Mouse (Mus musculus) liver, postnatal 0 days (tissue): ENCODE measurements around the gene Vsx1. TPM values are rescaled to one million over a fixed set of nuclear protein-coding genes. Genes with fewer than 3 reads are reported as not detected.

Experiments used
- ATAC-seq: fragments of 200-750 bp; cut with Nextera tagmentation; 2 replicates; pipeline ENCODE4 v1.8.0; 2017; ENCODE audit warnings: mild to moderate bottlenecking, moderate library complexity
- DNase-seq: peaks from one replicate; pipeline ENCODE4 v3.0.0-alpha.2; 2016
- H3K27ac ChIP-seq: fragments of 300-500 bp; sonication (generic); 2 replicates; pipeline ENCODE4 v1.5.1; 2014; ENCODE audit warnings: antibody characterized with exemption, moderate library complexity, mild to moderate bottlenecking, low read depth
- H3K27me3 ChIP-seq: fragments of 300-500 bp; sonication (generic); 2 replicates; pipeline ENCODE4 v1.6.1; 2014; ENCODE audit warnings: low read length, control low read depth, mixed read lengths; ENCODE audit not compliant: insufficient read depth
- H3K36me3 ChIP-seq: fragments of 300-500 bp; sonication (generic); replicated peaks from 2 replicates; pipeline ENCODE4 v1.6.1; 2014; ENCODE audit warnings: mild to moderate bottlenecking, control low read depth, low read length, moderate library complexity, mixed read lengths; ENCODE audit not compliant: insufficient read depth
- H3K4me1 ChIP-seq: fragments of 300-500 bp; sonication (generic); 2 replicates; pipeline ENCODE4 v1.6.1; 2014; ENCODE audit warnings: antibody characterized with exemption, mild to moderate bottlenecking, control low read depth; ENCODE audit not compliant: insufficient read depth
- H3K4me2 ChIP-seq: fragments of 300-500 bp; sonication (generic); 2 replicates; pipeline ENCODE4 v1.6.1; 2014; ENCODE audit warnings: low read depth, mild to moderate bottlenecking, low read length, moderate library complexity, mixed read lengths
- H3K4me3 ChIP-seq: fragments of 300-500 bp; sonication (generic); 2 replicates; pipeline ENCODE4 v1.5.1; 2014; ENCODE audit warnings: low read depth, low read length
- H3K9ac ChIP-seq: fragments of 300-500 bp; sonication (generic); replicated peaks from 2 replicates; pipeline ENCODE4 v1.6.1; 2014; ENCODE audit warnings: mild to moderate bottlenecking, moderate library complexity
- H3K9me3 ChIP-seq: fragments of 300-500 bp; sonication (generic); 2 replicates; pipeline ENCODE4 v1.6.1; 2016; ENCODE audit warnings: mild to moderate bottlenecking, control low read depth, low read length, mixed read lengths
- CTCF ChIP-seq: sonication (generic); IDR thresholded peaks from 2 replicates; pipeline ENCODE4 v1.5.1; 2016; ENCODE audit warnings: antibody characterized with exemption, low read depth
- EP300 ChIP-seq: IDR thresholded peaks from 2 replicates; pipeline ENCODE4 v1.6.1; 2016; ENCODE audit warnings: antibody characterized with exemption, low read depth, mild to moderate bottlenecking
- WGBS: fragments of 180-500 bp; shearing (Covaris S2); extraction: QIAGEN DNeasy Blood & Tissue Kit; methylation state at CpG from one replicate; pipeline ENCODE4 v1.1.7; 2014; ENCODE audit not compliant: insufficient replicate concordance; 5-methylcytosine and 5-hydroxymethylcytosine counted together
- polyA plus RNA-seq: library from polyadenylated mRNA; unstranded; fragments of >200 nt; fragmentation: Nextera tagmentation; extraction: Ambion mirVana; gene quantifications from 2 replicates; pipeline ENCODE4 v1.2.1, GENCODE M21; 2015

Vsx1 gene
- polyA plus RNA-seq, 1 experiment from 2014 or later = not detected

DNA sequence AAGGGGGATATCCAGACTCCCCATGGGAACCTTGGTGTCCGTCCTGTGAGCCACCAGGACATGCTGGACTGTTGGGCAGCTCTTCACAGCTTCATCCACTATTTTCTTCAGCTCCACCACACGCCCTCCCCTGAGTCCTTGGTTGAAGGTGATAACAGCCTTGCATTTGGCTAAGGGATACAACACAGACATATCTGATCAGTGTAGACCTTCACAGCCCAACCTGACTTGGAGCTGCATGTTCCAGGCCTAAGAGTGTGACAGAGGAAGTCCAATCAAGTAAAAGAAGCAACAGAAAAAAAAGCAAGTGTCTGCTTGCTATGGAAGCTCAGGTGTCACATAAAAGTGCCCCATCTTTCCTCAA lies 50.8 kb downstream of the Vsx1 start:
- Histone ChIP-seq H3K27me3 (no peaks in the 10 kb centered on the region), H3K9me3 (no peaks in the 10 kb centered on the region), H3K27ac (no peak overlapping the region), H3K4me3 (no peak overlapping the region), H3K4me1 (0 out of 2 replicates have a peak, but pooled peaks cover 3% of the 10 kb centered on the region), H3K36me3 (peaks cover 34% of the 10 kb centered on the region), H3K4me2 (no peak overlapping the region), H3K9ac (no peak overlapping the region)
- 53% methylated on average over 2 of the region's 2 CpGs for WGBS
- TF ChIP-seq CTCF (no peak), EP300 (0 out of 2 replicates have a peak, but pooled peaks have one; percentile 8)
- ATAC-seq (peak; percentile 45), DNase-seq (no peak)

DNA sequence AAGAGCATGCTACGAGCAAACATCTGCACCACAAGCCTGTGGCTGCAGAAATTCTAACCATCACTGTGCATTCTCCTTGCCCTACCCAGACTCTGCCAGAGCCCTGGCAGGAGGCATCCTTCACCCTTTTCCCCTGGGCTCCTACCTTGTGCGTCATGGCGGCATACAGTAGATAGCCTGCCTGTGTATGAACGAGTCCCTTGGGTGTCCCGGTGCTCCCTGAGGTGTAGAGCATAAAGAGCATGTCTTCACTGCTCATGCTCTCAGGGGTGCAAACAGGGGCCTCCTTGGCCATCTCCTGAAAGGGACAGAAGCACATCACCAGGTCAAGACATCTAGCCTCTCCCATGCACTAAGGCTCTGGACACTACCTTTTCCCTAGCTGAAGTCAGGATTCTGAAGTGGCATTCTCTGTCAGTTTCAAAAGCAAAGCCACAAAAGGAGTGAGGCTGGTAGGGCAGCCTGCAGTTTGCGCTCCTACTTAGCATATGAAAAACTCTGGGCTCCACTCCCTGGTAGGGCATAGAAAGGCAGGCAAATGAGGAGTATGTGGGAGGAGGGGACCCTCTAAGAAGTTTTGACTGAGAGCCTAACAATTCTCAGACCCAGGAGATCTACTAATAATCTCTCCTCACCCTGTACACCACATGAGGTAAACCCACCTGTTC lies 51.3 kb downstream of the Vsx1 start:
- no peak overlapping the region for H3K4me3 ChIP-seq
- no peak overlapping the region for H3K4me2 ChIP-seq
- H3K27ac ChIP-seq = no peak overlapping the region
- no peak for DNase-seq
- H3K9ac ChIP-seq = no peak overlapping the region
- H3K9me3 ChIP-seq = no peaks in the 10 kb centered on the region
- H3K36me3 ChIP-seq = peaks cover 34% of the 10 kb centered on the region
- H3K4me1 ChIP-seq = 0 out of 2 replicates have a peak, but pooled peaks cover 3% of the 10 kb centered on the region
- no peak for ATAC-seq
- H3K27me3 ChIP-seq = no peaks in the 10 kb centered on the region
- no peak for TF ChIP-seq CTCF
- TF ChIP-seq EP300 = no peak
- 78% methylated on average over 6 of the region's 6 CpGs for WGBS

DNA sequence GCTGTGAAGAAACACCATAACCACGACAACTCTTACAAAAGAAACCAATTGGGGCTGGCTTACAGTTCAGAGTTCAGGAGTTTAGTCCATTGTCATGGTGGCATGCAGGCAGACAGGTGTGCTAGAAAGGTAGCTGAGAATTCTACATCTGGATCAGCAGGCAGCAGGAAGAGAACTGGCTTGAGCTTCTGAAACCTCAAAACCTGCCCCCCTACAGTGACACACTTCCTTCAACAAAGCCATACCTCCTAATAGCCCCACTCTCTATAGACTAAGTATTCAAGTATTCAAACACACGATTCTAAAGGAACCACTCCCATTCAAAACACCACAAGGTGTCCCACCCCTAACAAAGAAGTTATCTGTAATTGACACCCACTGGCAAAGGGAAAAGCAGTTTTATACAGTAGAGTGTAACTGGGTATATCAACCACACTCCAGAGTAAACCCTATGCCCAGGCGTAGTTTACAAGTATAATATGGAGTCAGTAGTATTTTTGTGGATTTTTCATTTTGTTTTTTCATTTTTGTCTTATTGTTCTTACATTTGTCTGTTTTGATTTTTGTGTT lies 53.2 kb downstream of the Vsx1 start:
- no peak overlapping the region for H3K4me2 ChIP-seq
- peaks cover 34% of the 10 kb centered on the region for H3K36me3 ChIP-seq

More for the DNA sequence above, 53.2 kb downstream of the Vsx1 start:
- Histone ChIP-seq H3K4me3 (no peak overlapping the region), H3K9me3 (no peaks in the 10 kb centered on the region), H3K27ac (no peak overlapping the region), H3K27me3 (no peaks in the 10 kb centered on the region), H3K9ac (no peak overlapping the region), H3K4me1 (0 out of 2 replicates have a peak, but pooled peaks cover 3% of the 10 kb centered on the region)
- 71% methylated on average over 3 of the region's 3 CpGs for WGBS
- no peak for DNase-seq
- ATAC-seq = peak; percentile 62
- TF ChIP-seq EP300 (peak; percentile 48; the same call in 1 of the 2 replicates), CTCF (no peak)

Other genes with a start within 250 kb of the Vsx1 start
- gene Zfp442, start 237.9 kb downstream of the Vsx1 start, polyA plus RNA-seq = 0.58 and 0.62 TPM in 2 replicates
- gene Zfp345, start 204.3 kb downstream of the Vsx1 start, polyA plus RNA-seq = 0.04 TPM in 1 of 2 replicates, not detected in the other
- 7.5 and 8.2 TPM in 2 replicates for gene Cst7, start 118.9 kb downstream of the Vsx1 start, polyA plus RNA-seq
- 38.4 and 46.0 TPM in 2 replicates for gene Apmap, start 80.8 kb downstream of the Vsx1 start, polyA plus RNA-seq
- 15.7 and 16.7 TPM in 2 replicates for gene Acss1, start 20.9 kb downstream of the Vsx1 start, polyA plus RNA-seq
- 9.2 and 9.9 TPM in 2 replicates for gene Entpd6, start 59.7 kb upstream of the Vsx1 start, polyA plus RNA-seq
- 13.6 and 15.3 TPM in 2 replicates for gene Pygb, start 97.4 kb upstream of the Vsx1 start, polyA plus RNA-seq
- gene Abhd12, start 215.4 kb upstream of the Vsx1 start, polyA plus RNA-seq = 24.5 and 25.6 TPM in 2 replicates
- gene Gins1, start 216.0 kb upstream of the Vsx1 start, polyA plus RNA-seq = 16.6 and 18.7 TPM in 2 replicates